Comparison of ENCODE assay signal across 16 mouse cellular contexts in genomic region chr2:20076118-20076796, GRCm38 (mm10).
"Had no signal": no experiment of that assay in that cellular context is flagged by ENCODE, and none has a peak within 500 bp of the region (broad histone marks: within the 10 kb centered on the region; RNA-seq: fewer than 3 reads in every experiment).

No protein-coding gene starts in this region.

- H3K4me3 ChIP-seq: intestine, embryonic 15.5 days; kidney, embryonic 15.5 days; liver, embryonic 13.5 days; stomach, embryonic 15.5 days had no signal

- DNase-seq: kidney, adult 11 months; kidney, adult 8-10 months; kidney, postnatal 10 days; kidney, postnatal 36 days; layer of hippocampus, postnatal 36 days; liver, embryonic 13.5 days; lung, adult 2 months; lung, postnatal 14 days; lung, postnatal 4 days; midbrain, embryonic 14.5 days; right cerebral cortex, postnatal 14 days; spleen, adult 18-20 months; thymus, adult 18-20 months had no signal

- H3K4me1 ChIP-seq: intestine, embryonic 15.5 days; kidney, embryonic 15.5 days; liver, embryonic 13.5 days; stomach, embryonic 15.5 days had no signal

- H3K27ac ChIP-seq: intestine, embryonic 15.5 days; kidney, embryonic 15.5 days; liver, embryonic 13.5 days; stomach, embryonic 15.5 days had no signal
